Mouse (Mus musculus) testis, adult 2 months (tissue): ENCODE data around the gene Wfdc15a. TPM values are rescaled to one million over a fixed set of nuclear protein-coding genes. Genes with fewer than 3 reads are reported as not detected.

ENCODE experiments used
- H3K27ac ChIP-seq: fragments of 200-500 bp; 2 replicates; pipeline ENCODE4 v1.5.1; 2012; ENCODE audit warnings: low read depth, low read length; ENCODE audit not compliant: control insufficient read depth, insufficient read depth
- H3K27me3 ChIP-seq: fragments of 200-500 bp; 2 replicates; pipeline ENCODE4 v1.6.1; 2012; ENCODE audit warnings: mild to moderate bottlenecking, low read length, moderate library complexity; ENCODE audit not compliant: control insufficient read depth, insufficient read depth
- H3K36me3 ChIP-seq: fragments of 200-500 bp; 2 replicates; pipeline ENCODE4 v1.6.1; 2012; ENCODE audit warnings: mild to moderate bottlenecking, low read length; ENCODE audit not compliant: control insufficient read depth, insufficient read depth
- H3K4me1 ChIP-seq: fragments of 200-500 bp; 2 replicates; pipeline ENCODE4 v1.6.1; 2012; ENCODE audit warnings: low read length; ENCODE audit not compliant: control insufficient read depth, insufficient read depth
- H3K4me3 ChIP-seq: fragments of 200-500 bp; 2 replicates; pipeline ENCODE4 v1.5.1; 2012; ENCODE audit warnings: low read depth, mild to moderate bottlenecking, low read length, moderate library complexity, mixed read lengths; ENCODE audit not compliant: control insufficient read depth
- CTCF ChIP-seq: fragments of 200-500 bp; IDR thresholded peaks from 2 replicates; pipeline ENCODE4 v1.5.1; 2012; ENCODE audit warnings: low read depth, mild to moderate bottlenecking, inconsistent platforms, low read length, moderate library complexity; ENCODE audit not compliant: control insufficient read depth, insufficient read depth, insufficient replicate concordance
- POLR2A ChIP-seq: fragments of 200-500 bp; IDR thresholded peaks from 2 replicates; pipeline ENCODE4 v1.6.1; 2012; ENCODE audit warnings: low read depth, mild to moderate bottlenecking, inconsistent platforms, low read length, moderate library complexity; ENCODE audit not compliant: control insufficient read depth
- polyA plus RNA-seq: library from polyadenylated mRNA; depleted of rRNA; stranded (reverse); fragments of >200 nt; gene quantifications from 2 replicates; pipeline ENCODE4 v1.2.3, GENCODE M21; 2012

Gene Wfdc15a
- polyA plus RNA-seq, 1 experiment, result 325 TPM

GRCm38 (mm10) chr2:164188722-164189121 lies 11.2 kb downstream of the Wfdc15a start:
- Histone ChIP-seq H3K36me3 (no peaks in the 10 kb centered on the region), H3K27me3 (no peaks in the 10 kb centered on the region), H3K27ac (no peak overlapping the region), H3K4me1 (peaks cover 2% of the 10 kb centered on the region; the same call in 1 of the 2 replicates), H3K4me3 (no peak overlapping the region)
- TF ChIP-seq CTCF (peak; percentile 50; the same call in 1 of the 2 replicates), POLR2A (no peak)

- H3K27ac ChIP-seq, result no peak overlapping the region
- H3K36me3 ChIP-seq, result no peaks in the 10 kb centered on the region
- TF ChIP-seq POLR2A (no peak), CTCF (no peak)
- no peaks in the 10 kb centered on the region for H3K4me1 ChIP-seq
- H3K27me3 ChIP-seq, result no peaks in the 10 kb centered on the region
- H3K4me3 ChIP-seq, result no peak overlapping the region
These were observed 15.7 kb downstream of the Wfdc15a start for GRCm38 (mm10) chr2:164184145-164184719.

- Histone ChIP-seq H3K27ac (no peak overlapping the region), H3K4me3 (no peak overlapping the region), H3K36me3 (no peaks in the 10 kb centered on the region), H3K27me3 (no peaks in the 10 kb centered on the region), H3K4me1 (no peaks in the 10 kb centered on the region)
- no peak for TF ChIP-seq CTCF
- no peak for TF ChIP-seq POLR2A
These were observed 16.6 kb downstream of the Wfdc15a start for GRCm38 (mm10) chr2:164183340-164183739.

- Histone ChIP-seq H3K27me3 (no peaks in the 10 kb centered on the region), H3K27ac (no peak within 1 kb of the TSS), H3K4me1 (no peaks in the 10 kb centered on the region), H3K4me3 (no peak within 1 kb of the TSS), H3K36me3 (no peaks in the 10 kb centered on the region)
- no peak for TF ChIP-seq POLR2A
- no peak for TF ChIP-seq CTCF
These were observed 17.2 kb downstream of the Wfdc15a start, which contains the start of gene Wfdc5 for GRCm38 (mm10) chr2:164182692-164183255. Wfdc5 (minus strand) TSS chr2:164182742.

- Histone ChIP-seq H3K4me1 (no peaks in the 10 kb centered on the region), H3K27me3 (no peaks in the 10 kb centered on the region), H3K4me3 (no peak overlapping the region), H3K27ac (no peak overlapping the region), H3K36me3 (no peaks in the 10 kb centered on the region)
- TF ChIP-seq CTCF (no peak), POLR2A (no peak)
These were observed 19.2 kb downstream of the Wfdc15a start for GRCm38 (mm10) chr2:164180770-164181169.

- Histone ChIP-seq H3K36me3 (no peaks in the 10 kb centered on the region), H3K27me3 (no peaks in the 10 kb centered on the region), H3K4me1 (no peaks in the 10 kb centered on the region), H3K27ac (no peak overlapping the region), H3K4me3 (no peak overlapping the region)
- peak; percentile 22; the same call in 1 of the 2 replicates for TF ChIP-seq CTCF
- TF ChIP-seq POLR2A, result no peak
These were observed 19.8 kb downstream of the Wfdc15a start for GRCm38 (mm10) chr2:164180124-164180523.

- Histone ChIP-seq H3K27me3 (no peaks in the 10 kb centered on the region), H3K4me1 (no peaks in the 10 kb centered on the region), H3K4me3 (no peak overlapping the region), H3K27ac (no peak overlapping the region), H3K36me3 (no peaks in the 10 kb centered on the region)
- TF ChIP-seq CTCF (no peak), POLR2A (no peak)
These were observed 22.1 kb downstream of the Wfdc15a start for GRCm38 (mm10) chr2:164177831-164178230.

- no peaks in the 10 kb centered on the region for H3K36me3 ChIP-seq
- no peak overlapping the region for H3K4me3 ChIP-seq
- H3K4me1 ChIP-seq, result peaks cover 8% of the 10 kb centered on the region
- H3K27ac ChIP-seq, result no peak overlapping the region
- TF ChIP-seq POLR2A, result no peak
- TF ChIP-seq CTCF, result no peak
- no peaks in the 10 kb centered on the region for H3K27me3 ChIP-seq
These were observed 24.1 kb downstream of the Wfdc15a start for GRCm38 (mm10) chr2:164175850-164176249.
